Mouse (Mus musculus): ENCODE data around the gene Aasdh.
"Not testable (repeated sequence)": the region's sequence is repeated elsewhere in the genome, so short reads cannot be mapped to it uniquely, and the experiment has no call there.

Aasdh gene

GRCm38 (mm10) chr5:76905405-76906154 is at the start of gene Aasdh:
Aasdh (minus strand) TSS chr5:76905514.
- peak; percentile 94 for DNase-seq (ENCODE audit: low spot score)

- DNase-seq (ENCODE audit: low spot score) = no peak
These were observed 49.1 kb upstream of the Aasdh start for GRCm38 (mm10) chr5:76954271-76954900.

GRCm38 (mm10) chr5:76953794-76954193 is 48.5 kb upstream of the Aasdh start:
- no peak for DNase-seq (ENCODE audit: low spot score)

- DNase-seq (ENCODE audit: low spot score) = no peak
These were observed 47.1 kb upstream of the Aasdh start for GRCm38 (mm10) chr5:76952112-76953040.

GRCm38 (mm10) chr5:76951106-76952027 is 46.1 kb upstream of the Aasdh start, which contains the start of the genes Paics and Ppat:
Paics (plus strand) TSS chr5:76951307.
Ppat (minus strand) TSS chr5:76951578.
- peak; percentile 97 for DNase-seq (ENCODE audit: low spot score)

- DNase-seq (ENCODE audit: low spot score) = peak; percentile 15
These were observed 45.2 kb upstream of the Aasdh start for GRCm38 (mm10) chr5:76950343-76951105.

- DNase-seq (ENCODE audit: low spot score) = no peak
These were observed 42.4 kb upstream of the Aasdh start for GRCm38 (mm10) chr5:76947758-76948157.

GRCm38 (mm10) chr5:76947142-76947541 is 41.8 kb upstream of the Aasdh start:
- no peak for DNase-seq (ENCODE audit: low spot score)

GRCm38 (mm10) chr5:76945678-76946033 is 40.3 kb upstream of the Aasdh start:
- no peak for DNase-seq (ENCODE audit: low spot score)

- DNase-seq (ENCODE audit: low spot score) = no peak
These were observed 39.8 kb upstream of the Aasdh start for GRCm38 (mm10) chr5:76944965-76945677.

- DNase-seq (ENCODE audit: low spot score) = no peak
These were observed 37.2 kb upstream of the Aasdh start for GRCm38 (mm10) chr5:76942505-76942904.

GRCm38 (mm10) chr5:76941975-76942374 is 36.7 kb upstream of the Aasdh start:
- no peak for DNase-seq (ENCODE audit: low spot score)

- no peak for DNase-seq (ENCODE audit: low spot score)
These were observed 34.4 kb upstream of the Aasdh start for GRCm38 (mm10) chr5:76939717-76940116.

GRCm38 (mm10) chr5:76929180-76929877 is 24.0 kb upstream of the Aasdh start:
- no peak for DNase-seq (ENCODE audit: low spot score)

GRCm38 (mm10) chr5:76928124-76928832 is 23.0 kb upstream of the Aasdh start:
- DNase-seq (ENCODE audit: low spot score) = peak; percentile 37

- DNase-seq (ENCODE audit: low spot score) = no peak
These were observed 19.0 kb upstream of the Aasdh start for GRCm38 (mm10) chr5:76924296-76924695.

- DNase-seq (ENCODE audit: low spot score) = peak; percentile 38
These were observed 18.1 kb upstream of the Aasdh start for GRCm38 (mm10) chr5:76923428-76923827.

- no peak for DNase-seq (ENCODE audit: low spot score)
These were observed 17.5 kb upstream of the Aasdh start for GRCm38 (mm10) chr5:76922833-76923232.

- DNase-seq (ENCODE audit: low spot score) = not testable (repeated sequence)
These were observed 7.2 kb upstream of the Aasdh start for GRCm38 (mm10) chr5:76912522-76912921.
